Mouse (Mus musculus) CD4-positive helper T cell, adult 2 months (primary cell): ENCODE results near the gene Rufy3.
A peak's percentile ranks its signal among the peaks of the same experiment; 100 is the strongest.

Experiments
- DNase-seq: peaks from one replicate; pipeline ENCODE4 v3.0.0-alpha.2; 2012; ENCODE audit warnings: low read depth, missing footprints, low spot score

The Rufy3 gene

DNA sequence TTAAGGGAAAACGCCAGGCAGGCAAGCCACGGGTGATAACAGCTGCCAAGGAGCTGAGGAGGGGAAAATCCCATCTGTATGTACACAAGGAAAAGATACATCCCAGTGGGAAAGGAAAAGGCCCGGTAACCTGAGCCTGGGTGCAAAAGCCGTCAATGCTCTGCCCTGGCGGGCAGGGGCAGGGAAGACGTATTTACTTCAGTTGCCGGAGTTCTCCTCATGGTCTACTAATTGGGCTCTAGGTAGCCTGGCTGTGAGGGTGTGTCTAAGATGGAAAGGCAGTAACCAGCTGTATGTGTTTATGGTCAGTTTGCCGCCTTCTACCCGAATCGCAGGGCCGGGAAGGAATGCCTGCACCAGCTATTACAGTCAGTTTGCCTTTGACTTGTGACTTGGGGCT is 64.3 kb downstream of the Rufy3 start:
- DNase-seq: no peak

DNA sequence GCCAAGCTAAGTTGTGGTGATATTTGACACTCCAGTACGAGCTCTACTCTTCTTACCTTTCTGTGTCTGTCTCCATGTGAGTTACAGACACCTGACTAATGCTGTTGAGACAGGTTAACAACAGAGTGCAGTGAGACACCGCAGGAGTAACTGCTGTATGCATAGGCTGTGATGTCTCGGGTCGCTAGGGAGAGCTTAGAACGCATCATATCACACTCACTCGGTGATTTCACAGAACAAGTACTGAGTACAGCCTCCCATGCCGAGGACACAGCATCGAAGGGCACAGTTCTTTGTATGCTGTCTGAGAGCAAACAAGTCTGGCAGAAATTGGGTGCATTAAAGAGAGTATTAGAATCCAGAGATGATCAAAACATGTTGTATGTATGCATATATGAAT is 65.1 kb downstream of the Rufy3 start:
- no peak for DNase-seq

DNA sequence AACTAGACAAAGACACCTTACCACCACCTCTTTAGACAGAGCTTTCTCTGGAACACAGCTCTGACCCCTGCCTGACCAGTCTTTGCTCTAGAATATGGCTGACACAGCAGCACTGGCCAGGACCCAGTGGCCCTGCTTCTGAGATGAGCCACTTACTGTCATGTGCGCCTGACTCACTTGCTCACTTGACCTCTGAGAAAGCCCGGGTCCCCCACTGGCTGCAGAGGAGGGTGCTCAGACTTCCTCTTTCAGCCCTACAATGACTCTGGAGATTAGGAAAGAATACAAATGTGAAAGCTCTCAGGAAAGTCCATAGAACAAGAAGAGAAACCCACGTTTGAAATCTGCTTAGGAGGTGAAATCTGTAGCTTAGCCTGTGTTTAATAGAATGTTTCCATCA is 66.0 kb downstream of the Rufy3 start:
- no peak for DNase-seq

DNA sequence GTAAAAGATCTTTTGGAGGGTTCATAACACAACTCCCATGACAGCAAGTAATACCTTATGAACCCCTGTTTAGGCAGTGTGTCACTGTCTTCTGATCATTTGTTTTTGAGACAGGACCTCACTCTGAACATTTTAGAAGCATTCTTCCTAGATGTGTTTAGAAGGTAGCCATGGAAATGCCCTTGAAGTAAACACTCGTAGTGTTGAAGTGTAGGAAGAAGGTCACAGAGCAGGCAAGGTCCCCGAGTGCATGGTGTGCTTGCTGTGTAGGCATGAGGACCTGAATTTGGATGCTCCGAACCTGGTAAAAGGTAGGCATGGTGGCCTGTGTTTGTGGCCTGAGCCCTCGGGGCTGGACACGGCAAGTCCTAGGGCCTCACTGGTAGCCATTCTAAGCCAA is 66.7 kb downstream of the Rufy3 start:
- DNase-seq: no peak

DNA sequence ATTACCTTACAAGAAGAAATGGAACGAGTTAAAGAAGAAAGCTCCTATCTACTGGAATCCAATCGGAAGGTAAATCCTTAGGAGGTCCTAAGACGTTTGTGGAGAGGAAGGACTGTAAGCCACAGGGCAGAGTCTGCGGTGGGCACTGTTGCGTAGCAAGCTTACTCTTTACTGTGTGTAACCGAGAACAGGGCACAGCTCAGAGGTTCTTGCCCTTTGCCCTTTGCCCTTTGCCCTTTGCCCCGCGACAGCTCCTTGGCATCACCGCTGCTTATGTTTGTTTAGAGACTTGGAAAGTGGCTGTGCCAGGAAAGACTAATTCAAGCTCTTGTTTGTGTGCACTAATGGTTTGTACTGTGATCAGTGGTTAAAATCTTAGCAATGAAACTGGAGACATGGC is 67.6 kb downstream of the Rufy3 start:
- no peak for DNase-seq

DNA sequence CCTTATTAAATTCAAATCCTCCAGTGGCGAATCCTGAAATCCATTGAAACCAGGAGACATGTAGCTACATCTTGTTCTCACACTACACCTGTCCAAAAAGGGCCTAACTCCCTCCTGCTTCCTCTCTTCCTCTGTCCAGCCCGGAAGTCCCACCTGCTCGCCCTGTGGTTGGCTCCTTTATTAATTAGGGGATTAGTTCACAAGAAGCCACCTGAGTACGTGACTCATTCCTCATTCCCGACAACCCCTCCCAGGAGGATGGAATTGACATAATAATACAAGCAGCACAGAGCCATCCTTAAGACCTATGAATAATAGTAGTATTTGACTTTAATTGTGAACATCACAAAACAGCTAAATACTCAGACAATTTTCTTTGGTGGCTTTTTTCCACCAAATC is 69.2 kb downstream of the Rufy3 start:
- no peak for DNase-seq

DNA sequence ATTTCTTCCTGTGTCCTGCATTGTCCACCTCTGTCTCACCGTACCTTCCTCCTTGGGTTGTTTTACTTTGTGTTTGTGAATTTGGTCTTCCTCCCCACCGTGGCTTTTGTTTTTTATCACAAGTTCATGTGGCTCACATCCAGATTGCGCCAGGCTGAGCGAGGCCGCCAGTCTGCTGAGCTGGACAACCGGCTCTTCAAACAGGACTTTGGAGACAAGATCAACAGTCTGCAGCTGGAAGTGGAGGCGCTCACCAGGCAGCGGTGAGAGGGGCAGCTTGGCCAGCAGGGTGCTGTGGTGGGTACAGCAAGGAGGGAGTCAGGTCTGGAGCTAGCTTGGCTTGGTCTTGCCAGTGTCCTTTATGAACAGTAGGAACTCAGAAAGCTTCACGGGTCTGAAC is 77.9 kb downstream of the Rufy3 start:
- no peak for DNase-seq

DNA sequence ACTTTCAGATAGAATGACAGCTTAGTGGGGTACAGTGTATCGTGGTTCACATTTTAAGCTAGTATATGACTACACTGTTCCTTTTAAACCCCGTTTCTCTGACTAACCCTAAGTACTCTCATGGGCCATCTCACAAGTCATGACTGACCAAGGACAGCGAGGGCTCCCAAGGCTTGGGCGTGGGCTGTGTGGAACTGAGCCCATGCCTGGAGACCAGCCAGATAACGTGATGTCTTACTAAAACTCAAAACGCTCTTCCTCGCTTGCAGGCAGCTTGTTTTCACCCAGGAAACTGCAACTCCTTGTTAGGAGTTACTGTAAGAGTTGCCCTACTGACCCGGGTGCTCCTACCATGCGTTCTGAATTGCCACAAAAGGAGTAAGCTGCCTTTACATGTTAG is 78.7 kb downstream of the Rufy3 start:
- DNase-seq: no peak

DNA sequence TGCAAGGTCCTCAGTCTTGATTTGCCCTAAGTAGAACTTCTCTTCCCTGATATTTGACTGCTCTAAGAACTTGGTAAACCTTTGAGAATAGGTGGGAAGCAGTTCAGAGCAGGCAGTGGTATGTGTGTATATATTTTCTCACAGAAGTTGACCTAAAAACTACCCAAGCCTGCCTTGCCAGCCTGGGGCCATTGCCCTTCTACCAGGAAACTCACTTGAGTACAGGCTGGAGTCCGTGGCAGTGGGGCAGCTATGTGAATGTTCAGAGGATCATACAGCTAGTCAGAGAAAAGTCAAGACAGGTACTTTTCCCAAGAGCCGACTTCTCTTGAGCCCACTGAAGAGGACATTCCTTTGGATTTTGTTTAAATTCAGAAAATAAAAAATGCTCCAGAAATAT is 80.1 kb downstream of the Rufy3 start:
- no peak for DNase-seq

DNA sequence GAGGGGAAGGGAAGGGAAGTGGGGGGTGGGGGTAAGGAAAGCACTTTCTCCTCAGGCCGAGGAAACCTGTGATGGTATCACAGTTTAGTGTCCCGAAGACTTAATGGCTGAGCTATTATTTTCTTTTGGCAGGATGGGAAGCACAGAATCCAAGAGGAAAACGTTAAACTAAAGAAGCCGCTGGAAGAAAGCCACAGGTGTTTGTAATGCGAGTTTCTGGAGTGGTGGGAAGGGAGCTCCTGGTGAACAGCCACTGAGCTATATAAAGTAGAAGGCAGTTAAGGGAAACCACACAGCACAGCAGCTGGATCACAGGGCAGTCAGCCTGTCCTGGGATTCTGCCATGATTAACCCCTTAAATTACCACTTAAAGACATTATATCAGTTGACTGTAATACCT is 80.6 kb downstream of the Rufy3 start:
- no peak for DNase-seq

DNA sequence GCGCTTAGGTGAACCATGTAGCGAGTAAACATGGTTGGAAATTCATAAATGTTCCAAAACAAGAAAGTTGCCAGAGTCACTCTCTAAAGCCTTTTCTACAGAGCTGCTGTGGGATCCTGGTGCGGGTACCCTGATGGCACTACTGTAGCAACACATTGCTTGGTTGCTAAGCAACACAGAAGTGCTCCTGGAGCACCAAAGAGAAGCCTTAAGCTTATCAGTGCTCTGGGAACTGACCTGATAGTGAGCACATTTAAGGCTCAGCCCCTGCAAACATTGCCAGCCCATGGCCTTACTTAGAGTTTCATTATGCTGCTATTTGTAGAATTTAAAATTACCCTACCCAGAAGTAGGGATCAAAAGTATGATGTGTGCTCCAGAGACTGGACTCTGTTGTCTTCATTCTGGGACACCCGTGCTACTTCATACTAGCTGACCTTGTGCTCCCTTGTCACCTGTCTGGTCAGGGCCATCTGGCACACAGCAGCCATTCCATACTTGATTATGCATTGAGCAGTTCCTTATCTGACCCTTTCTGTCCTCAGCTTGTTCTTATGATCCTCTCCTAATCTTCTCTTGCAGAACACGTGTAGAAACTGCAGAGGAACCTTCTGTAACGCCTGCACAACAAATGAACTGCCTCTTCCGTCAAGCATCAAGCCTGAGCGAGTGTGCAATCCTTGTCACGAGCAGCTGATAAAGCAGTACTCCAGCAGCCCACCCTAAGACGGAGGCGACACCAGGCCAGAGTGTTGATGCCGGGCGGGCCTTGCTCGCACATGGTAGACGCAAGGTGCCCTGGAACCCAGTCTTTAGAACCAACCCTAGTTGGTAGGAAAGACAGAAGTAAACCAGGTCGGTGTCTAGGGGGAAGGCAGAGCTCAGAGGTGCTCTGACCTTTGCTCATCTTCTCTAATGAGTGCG is 84.7 kb downstream of the Rufy3 start:
- no peak for DNase-seq

DNA sequence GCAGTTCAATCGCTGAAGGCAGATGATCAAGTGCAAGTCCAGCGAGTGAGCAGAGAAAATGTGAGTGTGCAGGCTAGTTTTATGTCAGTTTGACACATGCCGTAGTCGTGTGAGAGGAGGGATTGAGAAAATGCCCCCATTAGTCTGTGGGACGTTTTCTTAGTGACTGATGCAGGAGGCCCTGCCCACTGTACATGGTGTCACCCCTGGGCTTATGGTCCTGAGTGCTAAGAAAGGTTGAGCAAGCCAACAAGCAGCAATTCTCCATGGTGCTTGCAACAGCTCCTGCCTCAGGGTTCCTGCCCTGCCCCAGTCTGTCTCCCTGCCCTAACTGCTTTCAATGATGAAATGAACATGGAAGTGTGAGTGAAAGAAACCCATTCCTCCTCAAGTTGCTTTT is 87.7 kb downstream of the Rufy3 start:
- no peak for DNase-seq

DNA sequence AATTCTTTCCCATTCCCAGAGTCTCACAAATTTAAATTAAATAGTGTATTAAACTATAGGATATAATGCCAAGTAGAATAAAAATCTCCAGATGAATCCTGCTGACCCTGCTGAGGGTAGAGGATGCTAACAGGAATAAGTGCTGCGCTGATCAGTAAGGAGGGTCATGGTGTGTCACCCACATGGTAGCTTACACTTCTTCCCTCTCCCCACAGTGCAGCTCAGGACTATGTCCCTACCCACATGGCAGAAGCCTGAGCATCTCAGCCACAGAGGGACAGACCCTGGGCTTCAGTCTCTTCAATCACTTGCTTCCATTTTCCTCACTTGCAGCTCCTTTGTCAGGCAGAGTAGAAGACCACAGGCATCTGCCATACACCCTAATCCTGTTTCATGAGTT is 93.0 kb downstream of the Rufy3 start:
- DNase-seq: no peak

DNA sequence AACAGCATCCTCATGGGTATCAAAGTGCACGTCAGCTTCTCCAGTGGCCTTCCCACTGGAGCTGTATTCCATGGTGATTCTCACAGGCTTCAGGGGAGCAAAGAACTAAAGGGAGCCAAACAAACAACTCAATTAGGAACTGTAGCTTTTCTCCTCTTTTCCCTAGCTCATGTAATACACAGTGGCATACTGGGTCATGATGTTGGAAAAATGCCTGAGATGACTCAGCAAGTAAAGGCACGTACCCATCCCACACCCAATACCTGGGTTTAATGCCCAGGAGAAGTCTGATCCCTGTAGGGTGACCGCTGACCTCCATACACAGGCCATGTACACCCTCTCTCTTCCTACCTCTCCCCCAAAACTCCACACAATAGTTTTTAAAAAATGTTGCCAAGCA is 98.3 kb downstream of the Rufy3 start:
- DNase-seq: no peak

DNA sequence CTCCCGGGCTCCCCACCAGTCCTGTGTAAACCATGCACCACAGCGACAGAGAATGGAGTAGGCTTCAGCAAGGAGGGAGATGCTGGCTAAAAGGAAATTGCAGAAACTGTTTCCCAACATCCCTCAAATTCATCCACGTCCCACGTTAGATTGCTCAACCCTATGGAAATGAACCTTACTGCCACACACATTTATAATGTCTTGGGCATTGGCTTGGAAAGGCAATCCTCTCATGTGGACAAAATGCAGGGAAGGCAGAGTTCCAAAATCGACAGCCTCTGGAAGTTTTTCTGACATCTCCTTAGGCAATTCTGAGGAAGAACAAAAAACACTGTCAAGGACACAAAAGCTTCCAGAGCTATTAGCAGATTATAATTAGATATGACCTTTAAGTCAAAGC is 99.0 kb downstream of the Rufy3 start:
- DNase-seq: no peak

DNA sequence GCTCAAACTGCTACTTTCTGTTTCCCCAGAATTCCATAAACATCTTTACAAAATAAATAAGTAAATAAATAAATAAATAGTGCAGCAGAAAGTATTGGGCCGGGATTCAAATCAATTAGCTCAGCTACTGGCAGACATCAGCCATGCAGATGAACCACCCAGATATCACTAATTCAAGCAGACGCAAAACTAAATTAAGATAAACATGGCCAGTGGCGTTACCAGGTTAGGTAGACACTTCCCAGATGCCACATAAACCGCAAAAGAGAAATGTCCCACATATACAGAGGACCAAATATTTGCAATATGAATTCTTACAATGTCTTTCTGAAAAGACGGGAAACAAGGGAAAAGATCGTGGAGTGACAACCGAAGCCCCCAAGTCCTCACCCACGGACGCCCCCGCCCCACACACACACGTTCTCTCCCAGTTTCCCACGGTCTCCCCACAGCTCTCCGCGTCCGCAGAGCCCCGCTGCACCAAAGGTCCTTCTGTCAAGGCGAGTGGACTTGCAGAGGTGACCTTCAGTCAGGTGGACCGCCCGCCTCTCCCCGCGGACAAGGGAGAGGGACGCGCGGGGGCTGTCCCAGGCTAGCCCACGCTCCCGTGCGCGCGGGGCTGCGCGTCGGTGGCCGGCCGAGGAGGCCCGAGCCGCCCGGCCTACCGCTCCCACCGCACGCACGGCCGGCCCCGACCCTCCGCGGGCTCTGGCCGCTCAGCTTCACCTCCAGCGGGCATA is 110.0 kb downstream of the Rufy3 start:
- no peak for DNase-seq

DNA sequence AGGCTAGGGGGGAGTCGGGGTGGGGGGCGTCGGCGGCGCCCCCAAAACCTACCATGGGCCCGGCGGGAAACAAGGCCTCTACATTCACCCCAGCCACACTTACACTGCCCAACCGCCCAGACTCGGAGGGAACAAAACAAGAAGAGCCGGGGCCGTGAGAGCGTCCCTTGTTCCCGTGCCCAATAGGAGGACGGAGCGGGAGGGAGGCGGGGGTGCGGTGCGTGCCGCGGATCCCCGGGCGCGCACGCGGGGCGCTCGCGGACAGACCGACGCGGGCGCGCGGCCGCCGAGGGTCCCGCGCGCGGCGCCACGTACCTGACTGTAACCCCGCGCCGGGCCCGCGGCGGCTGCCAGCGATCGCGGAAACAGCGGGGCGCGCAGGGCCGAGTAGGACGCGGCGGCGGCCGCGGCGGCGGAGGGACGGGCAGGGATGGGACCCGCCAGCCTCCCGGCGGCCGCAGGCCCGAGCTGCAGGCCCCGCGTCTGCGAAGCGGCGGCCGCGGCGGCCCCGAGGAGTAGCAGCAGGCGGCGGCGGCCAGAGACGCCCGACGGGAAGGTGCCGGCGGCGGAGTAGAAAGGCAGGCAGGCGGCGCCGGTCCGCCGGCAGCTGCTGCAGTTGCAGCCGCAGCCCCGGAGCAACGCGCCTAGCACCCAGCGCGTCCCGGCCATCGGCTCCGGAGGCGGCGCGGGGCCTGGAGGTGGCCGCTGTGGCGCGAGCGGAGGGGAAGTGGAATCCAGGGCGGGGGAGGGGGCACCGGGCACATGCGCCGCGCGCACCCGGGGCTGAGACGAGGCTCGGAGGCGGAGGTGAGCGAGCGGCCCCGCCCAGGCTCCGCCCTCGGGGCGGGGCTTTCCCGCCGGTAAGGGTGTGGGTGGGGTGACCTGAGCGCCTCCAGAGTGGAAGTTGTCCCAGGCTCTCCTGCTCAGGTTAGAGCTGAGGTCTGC is 110.9 kb downstream of the Rufy3 start, which contains the start of gene Grsf1:
Grsf1 (minus strand) TSS at position 729 of the 945 bp plus-strand sequence.
- peak; percentile 92 for DNase-seq

DNA sequence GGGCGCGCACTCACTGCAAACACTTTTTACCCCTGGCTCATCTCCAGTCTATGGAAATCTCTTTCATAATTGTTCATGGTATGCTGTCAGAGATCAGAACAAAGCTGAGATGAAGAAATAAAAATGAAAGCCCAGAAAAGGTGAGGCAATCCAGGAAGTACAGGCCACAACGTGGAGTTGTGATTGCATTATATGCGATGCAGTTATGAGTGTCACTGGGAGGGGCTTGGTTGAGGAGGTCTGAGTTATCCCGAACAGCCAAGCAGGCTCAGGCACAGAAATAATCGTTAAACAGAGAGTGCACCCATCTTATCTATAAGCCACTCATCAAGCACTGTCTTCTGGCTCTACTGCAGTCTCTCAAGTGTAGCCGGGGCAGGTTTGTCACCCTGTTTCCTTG is 114.1 kb downstream of the Rufy3 start:
- DNase-seq: no peak

DNA sequence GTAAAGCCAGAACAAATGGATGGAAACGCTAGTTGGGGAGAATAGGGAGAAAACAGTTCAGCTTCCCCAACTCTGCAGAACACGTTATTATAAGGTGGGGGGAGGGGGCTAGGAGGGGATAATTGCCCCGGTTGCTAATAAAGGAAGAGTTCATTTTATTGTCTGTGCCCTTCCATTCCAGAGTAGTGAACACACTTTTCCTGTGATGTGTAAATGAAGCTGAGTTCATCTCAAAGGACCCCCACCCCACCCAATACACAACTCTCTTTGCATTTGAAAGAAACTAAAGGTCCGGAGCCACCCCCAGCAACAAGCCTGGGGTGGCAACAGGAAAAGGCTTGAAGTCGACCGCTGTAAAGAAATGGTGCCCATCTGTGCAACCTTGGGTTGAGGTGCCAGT is 114.5 kb downstream of the Rufy3 start:
- no peak for DNase-seq

DNA sequence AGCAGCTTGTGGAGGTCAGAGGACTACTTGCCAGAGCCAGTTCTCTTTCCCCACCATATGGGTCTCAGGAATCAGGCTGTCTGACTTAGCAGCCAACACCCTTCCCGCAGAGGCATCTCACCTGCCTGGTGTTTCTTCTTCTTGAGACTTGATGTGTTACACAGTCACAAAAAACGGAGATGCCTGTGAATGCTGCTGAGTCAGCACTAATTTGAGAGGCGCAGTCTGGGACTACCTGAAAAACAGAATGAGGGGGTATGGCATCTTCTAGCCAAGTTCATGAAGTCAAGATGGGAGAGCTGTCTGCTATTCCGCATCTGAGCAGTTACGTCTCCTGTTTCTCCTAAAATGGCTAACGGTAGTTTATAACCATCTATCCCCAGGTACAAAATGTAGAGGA is 115.7 kb downstream of the Rufy3 start:
- no peak for DNase-seq

DNA sequence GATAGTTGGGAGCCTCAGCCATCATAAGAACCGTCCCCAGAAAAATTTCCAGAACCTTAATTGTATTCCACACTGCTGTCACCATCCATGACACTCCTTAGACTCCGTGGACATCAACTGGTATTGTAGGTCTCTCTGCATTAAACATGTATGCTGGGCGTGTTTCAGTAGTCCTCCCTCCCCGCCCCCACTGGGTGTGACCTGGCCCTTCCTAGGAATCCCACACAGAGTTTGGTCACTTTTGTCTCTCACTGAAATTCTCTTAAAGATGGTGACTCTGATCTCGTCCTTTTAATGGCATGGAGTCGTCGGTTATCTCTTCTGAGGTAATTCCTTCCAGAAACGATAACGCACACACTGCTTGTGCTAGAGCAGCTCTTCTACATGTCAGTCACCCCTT is 118.9 kb downstream of the Rufy3 start:
- no peak for DNase-seq

DNA sequence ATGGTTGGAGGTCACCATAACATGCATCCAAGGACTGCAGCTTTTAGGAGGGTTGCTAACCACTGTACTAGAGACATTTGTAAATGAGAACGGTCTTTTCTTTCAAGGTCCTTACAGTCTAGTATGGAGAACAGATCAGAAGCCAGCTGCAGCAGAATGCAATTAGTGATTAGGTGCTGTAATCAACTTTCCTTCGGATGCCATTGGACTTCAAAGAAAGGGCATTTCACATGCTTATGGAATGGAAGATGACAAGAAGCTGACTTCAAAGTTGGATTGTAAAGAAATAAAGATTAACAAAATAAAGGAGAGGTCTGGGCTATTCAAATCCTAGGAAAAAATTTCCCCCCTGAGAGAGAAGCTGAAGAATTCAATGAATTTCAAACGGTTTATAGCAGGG is 119.4 kb downstream of the Rufy3 start:
- no peak for DNase-seq
